Mouse (Mus musculus): Measurements from ENCODE around the gene Hk2. TPM values are rescaled to one million over a fixed set of nuclear protein-coding genes. Genes with fewer than 3 reads are reported as not detected.
A peak's percentile ranks its signal among the peaks of the same experiment; 100 is the strongest.

Gene Hk2
- polyA plus RNA-seq, 1 experiment: 83.0 TPM

DNA sequence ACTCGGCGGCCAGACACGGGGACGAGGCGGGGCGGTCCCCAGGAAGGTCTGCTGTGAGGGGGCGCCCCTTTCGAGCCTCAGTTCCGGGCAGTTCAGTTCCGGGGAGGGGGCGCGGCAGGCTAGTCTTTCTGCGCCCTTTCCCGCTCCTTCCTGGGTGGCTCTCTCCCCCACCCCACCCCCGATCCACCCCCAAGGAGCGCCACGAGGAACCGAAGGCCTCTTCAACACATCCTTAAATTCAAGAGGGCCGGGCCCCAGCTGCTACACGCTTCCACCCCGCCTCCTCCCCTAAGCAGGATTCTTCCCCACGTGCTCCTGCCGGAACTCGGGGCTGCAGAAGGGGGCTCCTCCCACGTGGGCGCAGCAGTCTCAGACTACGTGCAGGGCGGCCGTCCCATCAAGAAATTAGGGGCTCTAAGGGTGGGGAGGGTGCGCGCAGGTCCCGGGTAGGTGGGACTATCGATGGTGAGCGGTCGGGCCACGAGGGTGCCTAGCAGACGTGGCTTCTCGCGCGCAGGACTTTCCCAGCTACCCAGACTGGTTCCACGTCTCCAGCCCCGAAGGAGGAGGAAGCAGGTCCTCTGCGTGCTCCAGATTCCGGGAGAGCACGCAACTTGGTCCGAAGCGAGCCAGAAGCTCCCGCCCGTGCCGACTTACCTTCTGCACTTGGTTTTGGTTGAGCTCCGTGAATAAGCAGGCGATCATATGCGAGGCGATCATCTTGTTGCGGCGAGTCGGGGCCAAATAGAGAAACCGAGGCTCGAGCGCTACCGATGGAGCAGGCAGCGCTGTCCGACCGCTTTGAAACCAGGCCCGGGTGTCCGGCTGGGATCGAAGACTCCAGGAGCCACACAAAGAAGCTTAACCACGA is 758 bp downstream of the Hk2 start:
- H3K9me3 ChIP-seq (replicated peaks; ENCODE audit: control insufficient read depth, insufficient read depth, low read length, poor library complexity, severe bottlenecking): no peaks in the 10 kb centered on the region
- peak overlapping the region; percentile 89 for H3K27ac ChIP-seq (ENCODE audit: insufficient read depth, low read length)
- peak overlapping the region; percentile 82 for H3K4me3 ChIP-seq (ENCODE audit: low read depth, low read length)
- peak overlapping the region; percentile 78 for H3K9ac ChIP-seq (ENCODE audit: low read depth, poor library complexity, severe bottlenecking)
- H3K27me3 ChIP-seq (ENCODE audit: control insufficient read depth, insufficient read depth, low read length, poor library complexity, severe bottlenecking): no peaks in the 10 kb centered on the region
- TF ChIP-seq POLR2A (IDR thresholded peaks at IDR 0.05; ENCODE audit: insufficient read depth, low read length) (no peak), CTCF (IDR thresholded peaks at IDR 0.05; ENCODE audit: low read depth, low read length) (no peak), EP300 (IDR thresholded peaks at IDR 0.05; ENCODE audit: insufficient read depth, low read depth, low read length) (no peak; the same call in 1 of the 2 replicates)
- peaks cover 1% of the 10 kb centered on the region; the same call in 1 of the 2 replicates for H3K36me3 ChIP-seq (ENCODE audit: control insufficient read depth, insufficient read depth, low read length, poor library complexity, severe bottlenecking)
- peaks cover under 1% of the 10 kb centered on the region for H3K4me1 ChIP-seq (ENCODE audit: control insufficient read depth, insufficient read depth, low read length)

DNA sequence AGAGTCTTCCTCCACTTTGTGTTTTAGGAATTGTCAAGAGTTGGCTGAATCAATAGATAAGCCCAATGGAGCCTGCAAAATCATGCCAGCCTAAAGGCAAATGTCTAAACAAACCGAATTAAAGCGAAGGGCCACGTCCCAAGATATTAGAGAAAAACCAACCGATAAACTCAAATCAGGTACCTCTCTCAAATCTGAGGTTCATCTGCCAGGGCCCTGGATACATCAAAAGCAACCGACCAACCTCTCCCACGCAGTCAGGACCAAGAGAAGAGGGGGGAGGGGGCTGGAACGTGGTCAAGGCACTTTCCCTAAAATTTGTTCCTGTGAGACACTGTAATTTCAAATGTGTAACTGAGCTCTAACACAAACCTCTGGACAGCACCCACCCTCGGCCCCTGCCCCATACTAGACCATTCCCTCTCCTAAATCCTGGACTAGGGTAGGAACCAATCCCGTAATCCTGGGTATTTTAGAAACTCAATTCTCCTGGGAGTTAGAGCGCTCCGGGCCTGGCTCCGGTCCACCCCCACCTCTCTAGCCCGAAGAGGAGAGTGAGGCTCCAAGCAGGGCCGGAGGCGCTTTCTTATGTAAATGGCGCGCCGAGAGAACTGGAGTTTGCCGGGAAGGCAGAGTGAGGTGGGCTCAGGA is 1.7 kb downstream of the Hk2 start:
- Histone ChIP-seq H3K36me3 (ENCODE audit: control insufficient read depth, insufficient read depth, low read length, poor library complexity, severe bottlenecking) (peaks cover 6% of the 10 kb centered on the region; the same call in 1 of the 2 replicates), H3K9me3 (replicated peaks; ENCODE audit: control insufficient read depth, insufficient read depth, low read length, poor library complexity, severe bottlenecking) (no peaks in the 10 kb centered on the region), H3K27ac (ENCODE audit: insufficient read depth, low read length) (peak overlapping the region; percentile 94), H3K4me3 (ENCODE audit: low read depth, low read length) (peak overlapping the region; percentile 82), H3K4me1 (ENCODE audit: control insufficient read depth, insufficient read depth, low read length) (peaks cover 2% of the 10 kb centered on the region), H3K9ac (ENCODE audit: low read depth, poor library complexity, severe bottlenecking) (peak overlapping the region; percentile 78), H3K27me3 (ENCODE audit: control insufficient read depth, insufficient read depth, low read length, poor library complexity, severe bottlenecking) (no peaks in the 10 kb centered on the region)
- TF ChIP-seq POLR2A (IDR thresholded peaks at IDR 0.05; ENCODE audit: insufficient read depth, low read length) (no peak), EP300 (IDR thresholded peaks at IDR 0.05; ENCODE audit: insufficient read depth, low read depth, low read length) (peak; percentile 77; the same call in 1 of the 2 replicates)

DNA sequence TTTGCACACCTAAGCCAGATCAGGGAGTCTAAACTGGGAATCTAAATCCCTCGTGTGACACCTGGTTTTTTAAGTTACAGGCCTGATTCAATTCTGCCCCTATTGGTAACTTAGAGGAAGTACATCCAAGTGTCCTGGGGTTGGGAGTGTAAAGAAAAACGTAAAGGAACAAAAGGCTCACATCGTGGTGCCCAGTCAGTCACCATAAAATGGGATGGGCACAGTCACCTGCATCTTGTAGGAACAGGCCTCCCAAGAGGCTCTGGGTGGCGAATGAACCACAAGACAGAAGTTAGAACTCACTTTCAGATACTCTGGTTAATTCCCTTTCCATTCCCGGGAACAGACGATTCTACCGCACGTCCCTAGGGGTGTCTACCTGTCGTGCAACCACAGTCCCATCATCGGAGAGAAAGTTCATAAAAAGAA is 2.3 kb downstream of the Hk2 start:
- Histone ChIP-seq H3K9ac (ENCODE audit: low read depth, poor library complexity, severe bottlenecking) (peak overlapping the region; percentile 78), H3K9me3 (replicated peaks; ENCODE audit: control insufficient read depth, insufficient read depth, low read length, poor library complexity, severe bottlenecking) (no peaks in the 10 kb centered on the region), H3K4me3 (ENCODE audit: low read depth, low read length) (peak overlapping the region; percentile 82), H3K27ac (ENCODE audit: insufficient read depth, low read length) (peak overlapping the region; percentile 94), H3K36me3 (ENCODE audit: control insufficient read depth, insufficient read depth, low read length, poor library complexity, severe bottlenecking) (peaks cover 6% of the 10 kb centered on the region; the same call in 1 of the 2 replicates), H3K27me3 (ENCODE audit: control insufficient read depth, insufficient read depth, low read length, poor library complexity, severe bottlenecking) (no peaks in the 10 kb centered on the region), H3K4me1 (ENCODE audit: control insufficient read depth, insufficient read depth, low read length) (peaks cover 2% of the 10 kb centered on the region)
- no peak for TF ChIP-seq CTCF (IDR thresholded peaks at IDR 0.05; ENCODE audit: low read depth, low read length)
- no peak for TF ChIP-seq EP300 (IDR thresholded peaks at IDR 0.05; ENCODE audit: insufficient read depth, low read depth, low read length)
- no peak for TF ChIP-seq POLR2A (IDR thresholded peaks at IDR 0.05; ENCODE audit: insufficient read depth, low read length)

DNA sequence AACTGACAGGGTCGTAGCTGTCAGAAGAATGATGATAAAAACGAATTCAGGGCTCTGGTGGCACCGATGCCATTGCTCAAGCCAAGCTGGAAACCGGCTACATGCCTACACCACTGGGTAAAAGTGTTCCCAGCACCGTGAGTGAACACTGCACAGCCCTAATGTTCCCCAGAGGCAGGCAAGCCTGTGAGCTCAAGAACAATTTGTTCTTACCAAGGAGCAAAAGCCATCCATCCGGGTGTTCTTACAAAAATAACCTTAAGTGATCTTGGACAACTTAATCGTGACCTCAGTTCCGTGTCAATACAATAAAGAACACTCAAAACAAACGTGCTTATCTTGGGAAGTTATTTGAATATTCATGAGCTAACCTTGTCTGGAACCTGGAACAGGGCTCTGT is 3.2 kb downstream of the Hk2 start:
- peaks cover 8% of the 10 kb centered on the region; the same call in 1 of the 2 replicates for H3K36me3 ChIP-seq (ENCODE audit: control insufficient read depth, insufficient read depth, low read length, poor library complexity, severe bottlenecking)
- H3K9ac ChIP-seq (ENCODE audit: low read depth, poor library complexity, severe bottlenecking): peak overlapping the region; percentile 78; the same call in 1 of the 2 replicates

DNA sequence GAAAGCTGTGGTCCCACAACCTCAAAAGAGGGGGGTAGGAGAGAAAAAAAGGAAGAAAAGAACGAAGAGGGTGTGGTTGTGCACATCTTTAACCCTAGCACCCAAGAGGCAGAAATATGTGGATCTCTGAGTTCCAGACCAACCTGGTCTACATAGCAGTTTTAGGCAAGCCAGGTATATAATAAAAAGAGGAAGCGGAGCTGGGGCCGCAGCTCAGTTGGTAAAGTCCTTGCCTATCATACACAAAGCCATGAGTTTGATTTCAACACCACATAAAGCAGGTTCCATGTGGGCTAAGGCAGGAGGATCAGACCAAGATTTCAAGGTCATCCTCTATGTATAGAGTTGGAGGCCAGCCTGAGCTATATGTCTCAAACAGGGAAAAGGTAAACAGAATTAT is 4.0 kb downstream of the Hk2 start:
- TF ChIP-seq EP300 (IDR thresholded peaks at IDR 0.05; ENCODE audit: insufficient read depth, low read depth, low read length) (no peak), CTCF (IDR thresholded peaks at IDR 0.05; ENCODE audit: low read depth, low read length) (no peak), POLR2A (IDR thresholded peaks at IDR 0.05; ENCODE audit: insufficient read depth, low read length) (no peak)
- H3K9me3 ChIP-seq (replicated peaks; ENCODE audit: control insufficient read depth, insufficient read depth, low read length, poor library complexity, severe bottlenecking): no peaks in the 10 kb centered on the region
- no peak overlapping the region for H3K4me3 ChIP-seq (ENCODE audit: low read depth, low read length)
- H3K27ac ChIP-seq (ENCODE audit: insufficient read depth, low read length): no peak overlapping the region
- peaks cover 8% of the 10 kb centered on the region; the same call in 1 of the 2 replicates for H3K36me3 ChIP-seq (ENCODE audit: control insufficient read depth, insufficient read depth, low read length, poor library complexity, severe bottlenecking)
- 0 out of 2 replicates have a peak overlapping the region, but pooled peaks have one; percentile 1 for H3K9ac ChIP-seq (ENCODE audit: low read depth, poor library complexity, severe bottlenecking)
- no peaks in the 10 kb centered on the region for H3K27me3 ChIP-seq (ENCODE audit: control insufficient read depth, insufficient read depth, low read length, poor library complexity, severe bottlenecking)
- peaks cover 6% of the 10 kb centered on the region for H3K4me1 ChIP-seq (ENCODE audit: control insufficient read depth, insufficient read depth, low read length)

More for the DNA sequence above, 3.2 kb downstream of the Hk2 start:
- Histone ChIP-seq H3K27ac (ENCODE audit: insufficient read depth, low read length) (no peak overlapping the region), H3K4me1 (ENCODE audit: control insufficient read depth, insufficient read depth, low read length) (peaks cover 6% of the 10 kb centered on the region), H3K4me3 (ENCODE audit: low read depth, low read length) (peak overlapping the region; percentile 82), H3K9me3 (replicated peaks; ENCODE audit: control insufficient read depth, insufficient read depth, low read length, poor library complexity, severe bottlenecking) (no peaks in the 10 kb centered on the region), H3K27me3 (ENCODE audit: control insufficient read depth, insufficient read depth, low read length, poor library complexity, severe bottlenecking) (no peaks in the 10 kb centered on the region)
- no peak for TF ChIP-seq EP300 (IDR thresholded peaks at IDR 0.05; ENCODE audit: insufficient read depth, low read depth, low read length)
- TF ChIP-seq CTCF (IDR thresholded peaks at IDR 0.05; ENCODE audit: low read depth, low read length): no peak
- no peak for TF ChIP-seq POLR2A (IDR thresholded peaks at IDR 0.05; ENCODE audit: insufficient read depth, low read length)

Measured in ES-Bruce4 (cell line).